Mouse (Mus musculus): Measurements from ENCODE around the gene Rpl32.

Gene Rpl32

GRCm38 (mm10) chr6:115772604-115773003 is 35.9 kb downstream of the Rpl32 start:
- in situ Hi-C loops (cut with MboI; ENCODE audit: unreplicated experiment in 2 of 2) = loop anchor here (25.0 kb wide), 2 partner anchors 560 to 1685 kb away; no protein-coding TSS in a partner anchor

GRCm38 (mm10) chr6:115772201-115772600 is 36.3 kb downstream of the Rpl32 start:
- in situ Hi-C loops (cut with MboI; ENCODE audit: unreplicated experiment in 2 of 2) = loop anchor here (25.0 kb wide), 2 partner anchors 560 to 1685 kb away; no protein-coding TSS in a partner anchor

GRCm38 (mm10) chr6:115770852-115771251 is 37.7 kb downstream of the Rpl32 start:
- in situ Hi-C loops (cut with MboI; ENCODE audit: unreplicated experiment in 2 of 2) = loop anchor here (25.0 kb wide), 2 partner anchors 559 to 1684 kb away; no protein-coding TSS in a partner anchor

GRCm38 (mm10) chr6:115770059-115770670 is 38.4 kb downstream of the Rpl32 start:
- in situ Hi-C loops (cut with MboI; ENCODE audit: unreplicated experiment in 2 of 2) = loop anchor here (25.0 kb wide), 2 partner anchors 558 to 1683 kb away; no protein-coding TSS in a partner anchor

DNA sequence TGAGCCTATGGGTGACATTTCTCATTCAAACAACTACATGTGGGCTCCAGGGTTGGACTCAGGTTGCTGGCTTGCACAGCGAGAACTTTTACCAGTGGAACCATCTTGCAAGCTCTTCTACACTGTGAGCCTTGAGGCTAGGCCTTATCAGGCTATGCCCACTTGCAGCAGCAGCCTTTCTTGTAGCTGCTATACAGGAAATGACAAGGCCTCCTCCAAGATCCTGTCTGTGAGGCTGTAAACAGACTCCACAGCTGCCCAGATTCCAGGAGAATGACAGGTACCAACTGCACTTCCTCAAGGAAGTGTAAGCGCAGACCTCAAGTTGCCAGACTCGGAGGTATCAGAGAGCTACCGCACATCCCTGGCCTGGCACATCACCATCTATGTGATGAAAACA is 40.3 kb downstream of the Rpl32 start:
- in situ Hi-C loops (cut with MboI; ENCODE audit: unreplicated experiment in 2 of 2) = loop anchor here (10.0 to 25.0 kb wide), 3 partner anchors 543 to 1681 kb away; partner anchors contain the start of gene Gm17482 (in 1 of the 2)

DNA sequence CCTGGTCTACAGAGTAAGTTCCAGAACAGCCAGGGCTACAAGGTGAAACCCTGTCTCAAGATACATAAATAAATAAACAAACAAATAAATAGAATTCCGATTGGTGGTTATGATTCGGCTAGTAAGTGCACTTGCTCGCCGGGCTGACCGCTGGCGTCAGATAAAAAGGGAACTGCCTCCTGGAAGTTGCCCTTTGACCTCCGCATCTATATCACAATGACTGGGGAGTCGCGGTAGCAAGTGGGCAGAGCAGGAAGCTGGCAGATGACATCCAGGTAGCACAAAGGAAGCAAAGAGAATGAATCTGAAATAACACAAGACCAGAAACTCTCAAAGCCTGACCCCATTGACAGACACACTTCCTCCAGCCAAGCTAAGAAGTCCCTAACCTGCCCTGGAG is 41.2 kb downstream of the Rpl32 start:
- in situ Hi-C loops (cut with MboI; ENCODE audit: unreplicated experiment in 2 of 2) = loop anchor here (10.0 to 25.0 kb wide), 3 partner anchors 543 to 1680 kb away; partner anchors contain the start of gene Gm17482 (in 1 of the 2)

DNA sequence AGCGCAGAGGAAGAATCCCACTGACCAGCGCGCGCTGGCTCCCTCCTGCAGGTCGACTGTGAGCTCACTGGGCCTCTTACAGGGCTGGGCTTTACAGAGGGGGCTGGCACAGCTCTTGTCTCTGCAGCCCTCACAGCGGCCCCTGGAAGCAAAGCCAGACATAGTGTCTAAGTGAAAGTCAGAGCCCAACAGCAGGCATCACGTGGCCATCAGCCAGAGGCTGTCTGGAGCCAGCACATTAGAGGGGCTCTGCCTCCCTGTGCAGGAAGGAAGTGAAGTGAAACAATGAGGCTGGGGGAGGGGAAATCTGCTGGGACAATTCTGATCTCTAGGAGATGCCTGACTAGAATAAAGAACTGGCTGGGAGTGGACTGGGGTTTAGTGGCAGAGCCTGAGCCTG is 44.4 kb downstream of the Rpl32 start:
- in situ Hi-C loops (cut with MboI; ENCODE audit: unreplicated experiment in 2 of 2) = loop anchor here (10.0 to 25.0 kb wide), 3 partner anchors 539 to 1677 kb away; partner anchors contain the start of gene Gm17482 (in 1 of the 2)

- in situ Hi-C loops (cut with MboI; ENCODE audit: unreplicated experiment in 2 of 2) = loop anchor here (10.0 to 25.0 kb wide), 3 partner anchors 537 to 1675 kb away; partner anchors contain the start of gene Gm17482 (in 1 of the 2)
Observed at GRCm38 (mm10) chr6:115761995-115762756, 46.4 kb downstream of the Rpl32 start, which contains the start of gene Tmem40. Gene Tmem40, minus strand, starts transcription at chr6:115762410.

DNA sequence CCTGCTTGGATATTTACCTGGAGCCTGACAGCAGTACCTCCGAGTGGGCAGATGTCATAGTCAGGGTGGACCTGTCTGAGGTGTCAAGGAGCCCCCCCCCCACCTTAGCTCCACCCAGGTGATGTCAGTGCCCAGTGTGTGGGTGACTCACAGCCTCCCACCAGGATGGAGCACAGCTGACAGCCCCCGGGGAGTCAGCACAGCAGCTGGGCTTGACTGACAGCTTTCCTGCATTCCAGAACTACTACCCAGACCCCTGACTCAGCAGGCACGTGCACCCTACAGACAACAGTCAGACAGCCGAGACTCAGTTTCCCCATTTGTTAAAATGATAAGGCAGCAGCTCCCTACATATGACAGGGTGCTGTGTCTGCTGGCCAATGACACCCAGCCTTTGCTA is 47.6 kb downstream of the Rpl32 start:
- in situ Hi-C loops (cut with MboI; ENCODE audit: unreplicated experiment in 2 of 2) = loop anchor here (10.0 to 25.0 kb wide), 3 partner anchors 536 to 1674 kb away; partner anchors contain the start of gene Gm17482 (in 1 of the 2)

GRCm38 (mm10) chr6:115760137-115760536 is 48.4 kb downstream of the Rpl32 start:
- in situ Hi-C loops (cut with MboI; ENCODE audit: unreplicated experiment in 2 of 2) = loop anchor here (10.0 to 25.0 kb wide), 3 partner anchors 535 to 1673 kb away; partner anchors contain the start of gene Gm17482 (in 1 of the 2)

DNA sequence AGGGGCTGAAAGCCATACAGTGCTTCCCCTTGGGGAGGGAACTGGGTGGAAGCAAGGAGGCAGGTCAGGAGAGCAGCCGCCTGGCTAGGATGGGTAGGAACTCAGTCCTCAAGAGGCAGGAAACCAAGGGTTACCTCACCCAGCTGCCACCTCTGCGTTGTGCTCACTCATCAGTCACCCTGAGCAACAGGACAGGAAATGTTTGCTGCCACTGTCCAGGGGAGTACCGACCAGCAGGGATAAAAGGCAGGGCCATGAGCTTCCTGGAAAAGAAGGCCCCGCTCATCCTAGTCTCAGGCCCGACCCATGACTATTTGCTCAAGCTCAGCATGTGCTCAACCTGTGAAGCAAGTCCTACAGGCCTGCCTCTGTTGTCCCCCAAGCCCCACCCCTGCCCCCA is 49.1 kb downstream of the Rpl32 start:
- in situ Hi-C loops (cut with MboI; ENCODE audit: unreplicated experiment in 2 of 2) = loop anchor here (25.0 kb wide), 2 partner anchors 547 to 1672 kb away; no protein-coding TSS in a partner anchor

DNA sequence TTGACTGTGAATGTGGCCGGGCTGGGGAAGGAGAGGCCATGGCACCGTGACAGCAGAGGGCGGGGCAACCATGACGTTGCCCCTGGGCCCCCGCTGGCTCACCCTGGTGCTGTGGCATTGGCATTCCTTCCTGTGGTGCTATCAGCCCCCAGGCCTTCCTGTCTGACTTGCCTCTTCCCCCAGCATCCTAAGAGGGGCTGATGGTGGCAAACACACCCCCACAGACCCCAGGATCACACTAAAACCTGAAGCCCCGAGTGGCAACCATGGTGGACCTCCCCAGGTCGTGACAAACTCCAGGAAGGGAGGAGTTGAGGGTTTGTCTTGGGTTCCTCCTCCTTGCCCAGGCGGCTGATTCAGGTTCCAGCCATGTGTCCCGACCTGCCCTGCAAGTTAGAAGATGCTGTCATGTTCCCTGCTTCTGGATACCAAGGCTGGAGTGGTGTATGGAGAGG is 49.5 kb downstream of the Rpl32 start:
- in situ Hi-C loops (cut with MboI; ENCODE audit: unreplicated experiment in 2 of 2) = loop anchor here (25.0 kb wide), 2 partner anchors 547 to 1672 kb away; no protein-coding TSS in a partner anchor

GRCm38 (mm10) chr6:115755536-115755935 is 53.0 kb downstream of the Rpl32 start:
- in situ Hi-C loops (cut with MboI; ENCODE audit: unreplicated experiment in 2 of 2) = loop anchor here (25.0 kb wide), 2 partner anchors 543 to 1668 kb away; no protein-coding TSS in a partner anchor

All from v-Abl transformed pro-B cells (cell line).